Mouse (Mus musculus): Measurements from ENCODE around the gene Cfap54.

DNA sequence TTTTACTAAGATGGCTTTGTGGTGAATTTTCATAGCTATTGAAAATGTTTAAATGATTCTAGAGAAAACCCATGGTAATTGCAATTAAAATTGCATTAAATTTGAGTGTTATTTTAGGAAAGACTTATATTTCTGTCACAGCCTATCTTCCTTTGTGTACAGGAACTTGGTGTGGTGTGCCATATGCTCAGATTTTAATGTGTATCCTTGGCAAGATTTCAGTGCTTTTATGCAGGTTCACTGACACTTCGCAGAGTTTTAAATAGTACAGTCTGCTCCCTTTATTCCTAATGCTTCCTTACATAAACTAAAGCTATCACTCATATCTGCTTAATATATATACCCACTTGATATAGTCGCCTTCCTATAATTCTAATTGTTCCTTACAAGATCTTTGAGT lies 90.8 kb downstream of the Cfap54 start:
- TF ChIP-seq POLR2A (IDR thresholded peaks at IDR 0.05; ENCODE audit: low read depth, low read length): no peak
- TF ChIP-seq CTCF (IDR thresholded peaks at IDR 0.05; ENCODE audit: borderline replicate concordance, insufficient read depth, low read length): no peak
